Mouse (Mus musculus): Measurements from ENCODE around the gene Trpc7.

DNA sequence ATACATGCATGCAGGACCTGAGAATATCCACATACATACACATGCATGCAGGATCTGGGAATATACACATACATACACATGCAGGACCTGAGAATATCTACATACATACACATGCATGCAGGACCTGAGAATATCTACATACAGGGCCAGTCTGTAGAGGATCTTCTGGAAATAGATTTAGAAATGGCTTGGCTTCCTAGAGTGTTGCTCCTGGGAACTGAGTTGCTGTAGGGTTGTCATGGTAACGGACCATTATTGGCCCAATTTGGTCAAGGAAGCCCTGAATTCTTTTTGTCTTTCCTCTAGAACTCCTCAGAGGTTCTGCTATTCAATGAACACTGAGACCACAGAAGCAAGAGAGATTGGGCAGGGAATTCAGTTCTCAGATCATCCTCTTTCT, 113.2 kb downstream of the Trpc7 start:
- TF ChIP-seq CTCF (IDR thresholded peaks at IDR 0.05; ENCODE audit: low read depth) (no peak), EP300 (IDR thresholded peaks at IDR 0.05; ENCODE audit: low read depth) (no peak)
